Mouse (Mus musculus): ENCODE measurements around the gene Cwf19l2. TPM values are rescaled to one million over a fixed set of nuclear protein-coding genes. Genes with fewer than 3 reads are reported as not detected.

Cwf19l2 gene
- polyA plus RNA-seq, 1 experiment = 0.13 TPM

DNA sequence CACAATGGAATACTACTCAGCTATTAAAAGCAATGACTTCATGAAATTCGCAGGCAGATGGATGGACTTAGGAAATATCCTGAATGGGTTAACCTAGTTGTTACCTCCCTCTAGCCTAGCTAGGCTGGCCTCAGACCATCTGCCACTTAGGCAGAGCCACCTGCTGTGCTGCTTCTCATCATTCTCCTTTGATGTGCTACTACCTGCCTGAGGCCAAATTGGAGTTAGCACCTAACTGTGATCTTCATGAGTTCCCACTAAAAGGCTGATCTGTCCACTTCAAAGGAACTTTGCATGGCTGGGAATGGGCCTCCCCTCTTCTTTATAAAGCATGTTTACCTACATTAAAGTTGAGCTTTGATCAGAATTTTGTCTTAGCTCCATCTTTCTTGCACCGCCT lies 117.6 kb downstream of the Cwf19l2 start:
- no peak for TF ChIP-seq POLR2A (IDR thresholded peaks at IDR 0.05; ENCODE audit: low read depth, low read length)
- no peak for TF ChIP-seq CTCF (IDR thresholded peaks at IDR 0.05; ENCODE audit: extremely low read depth, insufficient read length, insufficient replicate concordance, low read depth, low read length)
- H3K27me3 ChIP-seq (ENCODE audit: control insufficient read depth, insufficient read depth, low read length) = no peaks in the 10 kb centered on the region
- WGBS = 79% methylated on average over 2 of the region's 2 CpGs
- no peaks in the 10 kb centered on the region for H3K4me1 ChIP-seq (ENCODE audit: control insufficient read depth, insufficient read depth, insufficient read length, low read length)
- H3K36me3 ChIP-seq (ENCODE audit: control insufficient read depth, insufficient read depth, low read length) = no peaks in the 10 kb centered on the region
- H3K4me3 ChIP-seq (ENCODE audit: low read depth, low read length) = no peak overlapping the region
- H3K27ac ChIP-seq (ENCODE audit: insufficient read depth, low read depth, low read length) = no peak overlapping the region

Other genes with a start within 250 kb of the Cwf19l2 start
- 0.28 and 0.61 TPM in 2 replicates for gene Alkbh8, start 68.5 kb upstream of the Cwf19l2 start, polyA plus RNA-seq (2012; rRNA removed)
- gene Gucy1a2, start 129.2 kb downstream of the Cwf19l2 start, polyA plus RNA-seq (2012; rRNA removed) = 0.04 and 0.10 TPM in 2 replicates